9 mouse cellular contexts compared by ENCODE assay signal in genomic region chr3:108013331-108013871, GRCm38 (mm10). TPM values are rescaled to one million over a fixed set of nuclear protein-coding genes. Genes with fewer than 3 reads are reported as not detected.
A peak's percentile ranks its signal among the peaks of the same experiment; 100 is the strongest.
DNase-seq lines count a peak whose midpoint lies in the region; ATAC-seq and TF ChIP-seq lines count a peak whose summit lies in the region.
"Had no signal": no experiment of that assay in that cellular context is flagged by ENCODE, and none has a peak within 500 bp of the region (broad histone marks: within the 10 kb centered on the region; RNA-seq: fewer than 3 reads in every experiment).

No protein-coding gene starts in this region.

- DNase-seq in kidney, adult 11 months: peak; percentile 73
- DNase-seq in adrenal gland, adult 2 months: peak; percentile 86
- DNase-seq in heart, adult 8-10 months (ENCODE audit: low spot score): peak; percentile 82
- peak; percentile 45 to 48 for DNase-seq in layer of hippocampus, postnatal 10 days (ENCODE audit: low spot score in 2 of 2)
- DNase-seq in midbrain, embryonic 11.5 days (ENCODE audit: low spot score, missing footprints): no peak

- no peaks in the 10 kb centered on the region for H3K9me3 ChIP-seq in kidney, embryonic 14.5 days (ENCODE audit: control insufficient read depth, low read length)
- no peaks in the 10 kb centered on the region for H3K9me3 ChIP-seq in midbrain, embryonic 11.5 days (ENCODE audit: control insufficient read depth, low read length)

- no peak overlapping the region for H3K4me3 ChIP-seq in kidney, embryonic 14.5 days (ENCODE audit: low read length)
- no peak overlapping the region for H3K4me3 ChIP-seq in olfactory bulb, adult 2 months (ENCODE audit: insufficient read depth, low read depth, low read length)
- H3K4me3 ChIP-seq in midbrain, embryonic 11.5 days (ENCODE audit: low read depth, low read length): no peak overlapping the region

- no peak for TF ChIP-seq POLR2A in olfactory bulb, adult 2 months (IDR thresholded peaks at IDR 0.05; ENCODE audit: insufficient read depth, low read depth, low read length)

- H3K27ac ChIP-seq in kidney, embryonic 14.5 days (ENCODE audit: low read depth, low read length): no peak overlapping the region
- H3K27ac ChIP-seq in olfactory bulb, adult 2 months (ENCODE audit: insufficient read depth, low read depth, low read length): peak overlapping the region; percentile 27
- no peak overlapping the region for H3K27ac ChIP-seq in midbrain, embryonic 11.5 days (ENCODE audit: low read depth, low read length)

- H3K36me3 ChIP-seq in kidney, embryonic 14.5 days (ENCODE audit: control insufficient read depth, insufficient read depth, low read length): no peaks in the 10 kb centered on the region
- H3K36me3 ChIP-seq in midbrain, embryonic 11.5 days (ENCODE audit: control insufficient read depth, insufficient read depth, low read length): no peaks in the 10 kb centered on the region

- WGBS in kidney, embryonic 14.5 days: 83% methylated on average over 4 of the region's 4 CpGs
- 33% methylated on average over 4 of the region's 4 CpGs for WGBS in olfactory bulb, adult 2 months
- WGBS in midbrain, embryonic 11.5 days: 84% methylated on average over 4 of the region's 4 CpGs

- H3K4me2 ChIP-seq in kidney, embryonic 14.5 days (replicated peaks; ENCODE audit: low read depth, low read length): no peak overlapping the region
- no peak overlapping the region for H3K4me2 ChIP-seq in midbrain, embryonic 11.5 days

- no peak overlapping the region for H3K9ac ChIP-seq in kidney, embryonic 14.5 days (ENCODE audit: low read depth, low read length)
- H3K9ac ChIP-seq in midbrain, embryonic 11.5 days (ENCODE audit: low read length): no peak overlapping the region

- TF ChIP-seq CTCF in olfactory bulb, adult 2 months (IDR thresholded peaks at IDR 0.05; ENCODE audit: insufficient read depth, low read depth, low read length): no peak

- H3K4me1 ChIP-seq in kidney, embryonic 14.5 days (ENCODE audit: control insufficient read depth, insufficient read depth, low read length): 0 out of 2 replicates have a peak, but pooled peaks cover 4% of the 10 kb centered on the region
- H3K4me1 ChIP-seq in olfactory bulb, adult 2 months (ENCODE audit: control insufficient read depth, insufficient read depth, low read length): peaks cover 23% of the 10 kb centered on the region
- H3K4me1 ChIP-seq in midbrain, embryonic 11.5 days (ENCODE audit: control insufficient read depth, insufficient read depth, low read length): peaks cover 5% of the 10 kb centered on the region

- no peak for ATAC-seq in kidney, embryonic 14.5 days (ENCODE audit: low FRiP score, low TSS enrichment)
- ATAC-seq in activated CD4-positive, CD25-positive, alpha-beta regulatory T cell, adult 4 months: no peak
- no peak for ATAC-seq in midbrain, embryonic 11.5 days (ENCODE audit: low FRiP score)

- no peaks in the 10 kb centered on the region for H3K27me3 ChIP-seq in kidney, embryonic 14.5 days (ENCODE audit: control insufficient read depth, insufficient read depth, low read length)
- no peaks in the 10 kb centered on the region for H3K27me3 ChIP-seq in midbrain, embryonic 11.5 days (ENCODE audit: control insufficient read depth, insufficient read depth, low read length)

RNA-seq across cellular contexts. Expression of gene Gstm1, which starts 4.4 kb away (rescaled TPM):
- 63.0 and 73.6 TPM in 2 replicates for polyA plus RNA-seq in kidney, embryonic 14.5 days (2014; fragmentation: Nextera tagmentation; extraction: Ambion mirVana)
- total RNA-seq in adrenal gland, adult 2 months (2021): 100 to 1,000 TPM; 463 to 520 TPM
- 1,201 and 1,446 TPM in 2 replicates for polyA plus RNA-seq in adrenal gland, adult 2 months (2012; rRNA removed)
- total RNA-seq in heart, adult 8-10 months (2022): 100 to 1,000 TPM; 385 to 498 (median 396) TPM
- 100 to 1,000 TPM in 1 of 2 experiments, 10 to 100 TPM in 1; 94.4 to 102 TPM for total RNA-seq in layer of hippocampus, postnatal 10 days (2021)
- not detected in 2 replicates for polyA plus RNA-seq in olfactory bulb, adult 2 months (2012; ENCODE audit: insufficient read depth, insufficient read length, low replicate concordance, missing spikeins)
- polyA plus RNA-seq in activated CD4-positive, CD25-positive, alpha-beta regulatory T cell, adult 4 months (2017; shearing (Covaris generic)): 1 to 10 TPM; 1.2 to 1.4 TPM
- 30.5 and 33.8 TPM in 2 replicates for polyA plus RNA-seq in midbrain, embryonic 11.5 days (2014; fragmentation: Nextera tagmentation; extraction: Ambion mirVana)

RNA-seq across cellular contexts. Expression of gene Gstm2, which starts 27.1 kb away (rescaled TPM):
- 76.2 and 79.8 TPM in 2 replicates for polyA plus RNA-seq in kidney, embryonic 14.5 days (2014; fragmentation: Nextera tagmentation; extraction: Ambion mirVana)
- total RNA-seq in adrenal gland, adult 2 months (2021): 100 to 1,000 TPM; 231 to 239 TPM
- polyA plus RNA-seq in adrenal gland, adult 2 months (2012; rRNA removed): 133 and 141 TPM in 2 replicates
- total RNA-seq in heart, adult 8-10 months (2022): 100 to 1,000 TPM; 237 to 300 (median 263) TPM
- 1 to 10 TPM; 2.3 to 4.0 TPM for total RNA-seq in layer of hippocampus, postnatal 10 days (2021)
- not detected in 2 replicates for polyA plus RNA-seq in olfactory bulb, adult 2 months (2012; ENCODE audit: insufficient read depth, insufficient read length, low replicate concordance, missing spikeins)
- not detected for polyA plus RNA-seq in activated CD4-positive, CD25-positive, alpha-beta regulatory T cell, adult 4 months (2017; shearing (Covaris generic))
- 14.1 and 15.7 TPM in 2 replicates for polyA plus RNA-seq in midbrain, embryonic 11.5 days (2014; fragmentation: Nextera tagmentation; extraction: Ambion mirVana)

RNA-seq across cellular contexts. Expression of gene Gstm4, which starts 31.3 kb away (rescaled TPM):
- polyA plus RNA-seq in kidney, embryonic 14.5 days (2014; fragmentation: Nextera tagmentation; extraction: Ambion mirVana): 17.2 and 18.4 TPM in 2 replicates
- total RNA-seq in adrenal gland, adult 2 months (2021): 10 to 100 TPM; 16.8 to 19.7 TPM
- polyA plus RNA-seq in adrenal gland, adult 2 months (2012; rRNA removed): 13.4 and 14.8 TPM in 2 replicates
- total RNA-seq in heart, adult 8-10 months (2022): 10 to 100 TPM; 12.6 to 14.4 (median 13.3) TPM
- total RNA-seq in layer of hippocampus, postnatal 10 days (2021): 10 to 100 TPM; 13.4 TPM
- not detected in 2 replicates for polyA plus RNA-seq in olfactory bulb, adult 2 months (2012; ENCODE audit: insufficient read depth, insufficient read length, low replicate concordance, missing spikeins)
- polyA plus RNA-seq in activated CD4-positive, CD25-positive, alpha-beta regulatory T cell, adult 4 months (2017; shearing (Covaris generic)): 1 to 10 TPM; 3.2 to 3.4 TPM
- polyA plus RNA-seq in midbrain, embryonic 11.5 days (2014; fragmentation: Nextera tagmentation; extraction: Ambion mirVana): 15.2 and 15.8 TPM in 2 replicates

RNA-seq across cellular contexts. Expression of gene Gstm3, which starts 44.3 kb away (rescaled TPM):
- polyA plus RNA-seq in kidney, embryonic 14.5 days (2014; fragmentation: Nextera tagmentation; extraction: Ambion mirVana): 0.16 TPM in 1 of 2 replicates, not detected in the other
- total RNA-seq in adrenal gland, adult 2 months (2021): not detected
- polyA plus RNA-seq in adrenal gland, adult 2 months (2012; rRNA removed): 0.58 and 0.62 TPM in 2 replicates
- not detected for total RNA-seq in heart, adult 8-10 months (2022)
- not detected for total RNA-seq in layer of hippocampus, postnatal 10 days (2021)
- not detected in 2 replicates for polyA plus RNA-seq in olfactory bulb, adult 2 months (2012; ENCODE audit: insufficient read depth, insufficient read length, low replicate concordance, missing spikeins)
- not detected for polyA plus RNA-seq in activated CD4-positive, CD25-positive, alpha-beta regulatory T cell, adult 4 months (2017; shearing (Covaris generic))
- not detected in 2 replicates for polyA plus RNA-seq in midbrain, embryonic 11.5 days (2014; fragmentation: Nextera tagmentation; extraction: Ambion mirVana)
- polyA plus RNA-seq: limb, embryonic 14.5 days had no signal

Comparison
In these comparisons a context has a peak if more than half of its experiments do, and no peak if none do; other contexts are left out.
1. RNA of gene Gstm2, which starts 27.1 kb away (polyA plus RNA-seq): 133 to 141 TPM in adrenal gland, adult 2 months, 76.2 to 79.8 TPM in kidney, embryonic 14.5 days and 14.1 to 15.7 TPM in midbrain, embryonic 11.5 days; not detected in olfactory bulb, adult 2 months and not detected in activated CD4-positive, CD25-positive, alpha-beta regulatory T cell, adult 4 months; every median in the first group is over 10 times any median in the second.